Mouse (Mus musculus) stomach, postnatal 0 days (tissue): ENCODE results near the gene Pptc7.

Experiments
- CTCF ChIP-seq: IDR thresholded peaks from 2 replicates; pipeline ENCODE4 v1.5.1; 2016; ENCODE audit warnings: antibody characterized with exemption, low read depth, mild to moderate bottlenecking, moderate library complexity
- EP300 ChIP-seq: optimal IDR thresholded peaks from 2 replicates; pipeline ENCODE3; 2016; ENCODE audit warnings: antibody characterized with exemption

GRCm38 (mm10) chr5:122249281-122249680 is 34.9 kb upstream of the Pptc7 start:
- TF ChIP-seq CTCF (no peak), EP300 (no peak)
